Mouse (Mus musculus): Measurements from ENCODE around the gene Sirpa.

The Sirpa gene

GRCm38 (mm10) chr2:129597581-129597980, 4.9 kb downstream of the Sirpa start:
- Histone ChIP-seq H3K9me3 (ENCODE audit: low read length) (no peaks in the 10 kb centered on the region), H3K4me1 (replicated peaks; ENCODE audit: low read depth, low read length) (peaks cover 11% of the 10 kb centered on the region), H3K27me3 (ENCODE audit: insufficient read depth, low read length) (peaks cover 46% of the 10 kb centered on the region), H3K36me3 (ENCODE audit: insufficient read depth, low read length) (no peaks in the 10 kb centered on the region), H3K4me3 (replicated peaks; ENCODE audit: low read length) (no peak overlapping the region)
- TF ChIP-seq NANOG (IDR thresholded peaks at IDR 0.05; ENCODE audit: borderline replicate concordance, low read length) = no peak
- no peak for TF ChIP-seq POU5F1 (IDR thresholded peaks at IDR 0.05; ENCODE audit: borderline replicate concordance, low read length)
- no peak for TF ChIP-seq CTCF (conservative IDR thresholded peaks at IDR 0.05; ENCODE audit: low read length)

DNA sequence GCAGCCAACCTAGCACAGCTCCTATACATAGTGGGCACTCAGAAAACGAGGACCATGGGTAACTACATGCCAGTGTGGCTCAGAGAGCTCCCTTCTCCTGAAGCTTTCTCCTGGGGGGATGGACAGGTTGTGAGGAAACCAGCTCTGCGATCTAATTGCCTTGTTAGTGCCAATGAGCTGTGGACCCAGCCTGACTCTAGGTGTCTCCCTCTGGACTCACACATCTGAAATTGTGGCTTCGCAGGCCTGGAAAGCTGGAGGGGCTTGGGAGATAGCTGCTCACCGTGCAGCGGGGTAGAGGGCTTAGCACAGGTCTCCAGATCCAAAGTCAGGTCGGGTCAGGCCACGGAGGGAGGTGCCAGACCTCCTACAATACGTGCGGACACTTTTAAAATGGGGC, 5.5 kb downstream of the Sirpa start:
- no peak for TF ChIP-seq NANOG (IDR thresholded peaks at IDR 0.05; ENCODE audit: borderline replicate concordance, low read length)
- Histone ChIP-seq H3K36me3 (ENCODE audit: insufficient read depth, low read length) (no peaks in the 10 kb centered on the region), H3K4me1 (replicated peaks; ENCODE audit: low read depth, low read length) (peaks cover 11% of the 10 kb centered on the region), H3K9me3 (ENCODE audit: low read length) (no peaks in the 10 kb centered on the region), H3K4me3 (replicated peaks; ENCODE audit: low read length) (no peak overlapping the region), H3K27me3 (ENCODE audit: insufficient read depth, low read length) (peaks cover 44% of the 10 kb centered on the region)

- no peaks in the 10 kb centered on the region for H3K36me3 ChIP-seq (ENCODE audit: insufficient read depth, low read length)
- TF ChIP-seq NANOG (IDR thresholded peaks at IDR 0.05; ENCODE audit: borderline replicate concordance, low read length) = no peak
- no peak for TF ChIP-seq POU5F1 (IDR thresholded peaks at IDR 0.05; ENCODE audit: borderline replicate concordance, low read length)
- TF ChIP-seq CTCF (conservative IDR thresholded peaks at IDR 0.05; ENCODE audit: low read length) = no peak
Observed at GRCm38 (mm10) chr2:129599231-129600084, 6.8 kb downstream of the Sirpa start.

GRCm38 (mm10) chr2:129601059-129601650, 8.5 kb downstream of the Sirpa start:
- TF ChIP-seq CTCF (conservative IDR thresholded peaks at IDR 0.05; ENCODE audit: low read length) = no peak
- no peak for TF ChIP-seq NANOG (IDR thresholded peaks at IDR 0.05; ENCODE audit: borderline replicate concordance, low read length)
- TF ChIP-seq POU5F1 (IDR thresholded peaks at IDR 0.05; ENCODE audit: borderline replicate concordance, low read length) = no peak
- no peak overlapping the region for H3K4me3 ChIP-seq (replicated peaks; ENCODE audit: low read length)
- no peaks in the 10 kb centered on the region for H3K36me3 ChIP-seq (ENCODE audit: insufficient read depth, low read length)
- H3K9me3 ChIP-seq (ENCODE audit: low read length) = no peaks in the 10 kb centered on the region
- H3K4me1 ChIP-seq (replicated peaks; ENCODE audit: low read depth, low read length) = no peaks in the 10 kb centered on the region
- peaks cover 18% of the 10 kb centered on the region for H3K27me3 ChIP-seq (ENCODE audit: insufficient read depth, low read length)

More at GRCm38 (mm10) chr2:129599231-129600084, 6.8 kb downstream of the Sirpa start:
- H3K4me1 ChIP-seq (replicated peaks; ENCODE audit: low read depth, low read length) = peaks cover 2% of the 10 kb centered on the region
- H3K9me3 ChIP-seq (ENCODE audit: low read length) = no peaks in the 10 kb centered on the region
- H3K27me3 ChIP-seq (ENCODE audit: insufficient read depth, low read length) = peaks cover 34% of the 10 kb centered on the region
- no peak overlapping the region for H3K4me3 ChIP-seq (replicated peaks; ENCODE audit: low read length)

- Histone ChIP-seq H3K4me3 (replicated peaks; ENCODE audit: low read length) (no peak overlapping the region), H3K27me3 (ENCODE audit: insufficient read depth, low read length) (peaks cover 12% of the 10 kb centered on the region; the same call in 1 of the 2 replicates), H3K36me3 (ENCODE audit: insufficient read depth, low read length) (no peaks in the 10 kb centered on the region), H3K4me1 (replicated peaks; ENCODE audit: low read depth, low read length) (no peaks in the 10 kb centered on the region), H3K9me3 (ENCODE audit: low read length) (no peaks in the 10 kb centered on the region)
- TF ChIP-seq POU5F1 (IDR thresholded peaks at IDR 0.05; ENCODE audit: borderline replicate concordance, low read length) (no peak), NANOG (IDR thresholded peaks at IDR 0.05; ENCODE audit: borderline replicate concordance, low read length) (no peak), CTCF (conservative IDR thresholded peaks at IDR 0.05; ENCODE audit: low read length) (no peak)
Observed at GRCm38 (mm10) chr2:129601894-129602663, 9.4 kb downstream of the Sirpa start.

DNA sequence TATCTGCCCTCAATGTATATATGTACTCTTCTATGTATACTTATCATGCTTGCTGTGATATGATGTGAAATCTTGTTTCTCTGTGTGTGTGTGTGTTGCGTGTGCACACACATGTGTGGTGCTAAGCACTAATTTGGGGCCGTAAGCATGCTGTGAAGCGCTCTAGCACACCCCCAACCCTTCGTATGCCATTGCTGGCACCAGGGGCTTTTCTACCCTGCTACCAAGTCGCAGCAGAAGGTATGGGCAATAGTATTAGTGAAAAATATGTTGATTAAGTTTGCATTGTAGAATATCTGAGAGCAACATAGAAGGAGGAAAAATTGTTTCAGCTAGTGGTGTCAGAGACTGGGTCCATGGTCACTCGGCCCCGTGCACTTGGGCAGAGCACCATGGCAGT, 10.2 kb downstream of the Sirpa start:
- Histone ChIP-seq H3K36me3 (ENCODE audit: insufficient read depth, low read length) (no peaks in the 10 kb centered on the region), H3K4me1 (replicated peaks; ENCODE audit: low read depth, low read length) (no peaks in the 10 kb centered on the region), H3K27me3 (ENCODE audit: insufficient read depth, low read length) (peaks cover 7% of the 10 kb centered on the region; the same call in 1 of the 2 replicates), H3K4me3 (replicated peaks; ENCODE audit: low read length) (no peak overlapping the region), H3K9me3 (ENCODE audit: low read length) (no peaks in the 10 kb centered on the region)
- TF ChIP-seq CTCF (conservative IDR thresholded peaks at IDR 0.05; ENCODE audit: low read length) (no peak), NANOG (IDR thresholded peaks at IDR 0.05; ENCODE audit: borderline replicate concordance, low read length) (no peak), POU5F1 (IDR thresholded peaks at IDR 0.05; ENCODE audit: borderline replicate concordance, low read length) (no peak)

GRCm38 (mm10) chr2:129603536-129603935, 10.9 kb downstream of the Sirpa start:
- Histone ChIP-seq H3K36me3 (ENCODE audit: insufficient read depth, low read length) (no peaks in the 10 kb centered on the region), H3K4me3 (replicated peaks; ENCODE audit: low read length) (no peak overlapping the region), H3K9me3 (ENCODE audit: low read length) (no peaks in the 10 kb centered on the region), H3K27me3 (ENCODE audit: insufficient read depth, low read length) (peaks cover 4% of the 10 kb centered on the region; the same call in 1 of the 2 replicates), H3K4me1 (replicated peaks; ENCODE audit: low read depth, low read length) (no peaks in the 10 kb centered on the region)
- no peak for TF ChIP-seq POU5F1 (IDR thresholded peaks at IDR 0.05; ENCODE audit: borderline replicate concordance, low read length)
- TF ChIP-seq NANOG (IDR thresholded peaks at IDR 0.05; ENCODE audit: borderline replicate concordance, low read length) = no peak
- no peak for TF ChIP-seq CTCF (conservative IDR thresholded peaks at IDR 0.05; ENCODE audit: low read length)

GRCm38 (mm10) chr2:129604032-129604431, 11.4 kb downstream of the Sirpa start:
- Histone ChIP-seq H3K9me3 (ENCODE audit: low read length) (no peaks in the 10 kb centered on the region), H3K4me3 (replicated peaks; ENCODE audit: low read length) (no peak overlapping the region), H3K27me3 (ENCODE audit: insufficient read depth, low read length) (0 out of 2 replicates have a peak, but pooled peaks cover 4% of the 10 kb centered on the region), H3K4me1 (replicated peaks; ENCODE audit: low read depth, low read length) (no peaks in the 10 kb centered on the region), H3K36me3 (ENCODE audit: insufficient read depth, low read length) (no peaks in the 10 kb centered on the region)
- TF ChIP-seq CTCF (conservative IDR thresholded peaks at IDR 0.05; ENCODE audit: low read length) = no peak
- TF ChIP-seq NANOG (IDR thresholded peaks at IDR 0.05; ENCODE audit: borderline replicate concordance, low read length) = no peak
- TF ChIP-seq POU5F1 (IDR thresholded peaks at IDR 0.05; ENCODE audit: borderline replicate concordance, low read length) = no peak
